Mouse (Mus musculus) layer of hippocampus, adult 11-12 months (tissue): ENCODE data around the gene Sox11.

ENCODE experiments used
- DNase-seq: peaks from one replicate; pipeline ENCODE4 v3.0.0; 2022; ENCODE audit warnings: low spot score

Gene Sox11

DNA sequence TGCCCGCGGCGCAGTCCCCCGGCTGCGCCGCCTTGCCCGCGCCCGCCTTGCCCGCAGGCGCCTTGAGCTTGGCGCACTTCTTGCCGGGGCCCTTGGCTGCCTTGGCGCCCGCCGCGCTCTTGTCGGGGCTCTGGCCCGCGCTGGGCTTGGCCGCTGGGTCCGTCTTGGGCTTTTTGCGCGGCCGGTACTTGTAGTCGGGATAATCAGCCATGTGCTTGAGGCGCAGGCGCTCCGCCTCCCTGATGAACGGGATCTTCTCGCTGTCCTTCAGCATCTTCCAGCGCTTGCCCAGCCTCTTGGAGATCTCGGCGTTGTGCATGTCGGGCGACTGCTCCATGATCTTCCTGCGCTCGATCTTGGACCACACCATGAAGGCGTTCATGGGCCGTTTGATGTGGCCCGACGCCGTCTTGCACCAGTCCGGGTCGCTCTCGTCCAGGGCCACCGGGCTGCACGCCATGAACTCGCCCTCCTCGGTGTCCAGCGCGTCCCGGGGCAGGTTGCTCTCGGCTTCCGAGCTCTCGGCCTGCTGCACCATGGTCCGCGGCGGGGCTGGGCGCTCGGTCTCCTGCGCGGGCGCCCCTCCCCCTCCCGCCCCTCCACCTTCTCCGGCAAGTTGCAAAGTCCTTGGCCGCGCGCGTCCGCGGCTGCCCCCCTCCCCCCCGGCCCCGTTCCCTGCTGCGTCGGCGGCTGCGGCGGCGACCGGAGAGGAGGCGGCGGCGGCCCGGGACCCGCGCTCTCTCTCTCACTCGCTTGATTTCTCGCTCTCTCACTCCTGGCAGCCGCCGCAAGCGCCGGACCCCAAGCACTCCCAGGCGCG, at the start of gene Sox11:
Gene Sox11 (minus strand): TSS at position 704 of the 820 bp plus-strand sequence.
- peak; percentile 31 for DNase-seq

DNA sequence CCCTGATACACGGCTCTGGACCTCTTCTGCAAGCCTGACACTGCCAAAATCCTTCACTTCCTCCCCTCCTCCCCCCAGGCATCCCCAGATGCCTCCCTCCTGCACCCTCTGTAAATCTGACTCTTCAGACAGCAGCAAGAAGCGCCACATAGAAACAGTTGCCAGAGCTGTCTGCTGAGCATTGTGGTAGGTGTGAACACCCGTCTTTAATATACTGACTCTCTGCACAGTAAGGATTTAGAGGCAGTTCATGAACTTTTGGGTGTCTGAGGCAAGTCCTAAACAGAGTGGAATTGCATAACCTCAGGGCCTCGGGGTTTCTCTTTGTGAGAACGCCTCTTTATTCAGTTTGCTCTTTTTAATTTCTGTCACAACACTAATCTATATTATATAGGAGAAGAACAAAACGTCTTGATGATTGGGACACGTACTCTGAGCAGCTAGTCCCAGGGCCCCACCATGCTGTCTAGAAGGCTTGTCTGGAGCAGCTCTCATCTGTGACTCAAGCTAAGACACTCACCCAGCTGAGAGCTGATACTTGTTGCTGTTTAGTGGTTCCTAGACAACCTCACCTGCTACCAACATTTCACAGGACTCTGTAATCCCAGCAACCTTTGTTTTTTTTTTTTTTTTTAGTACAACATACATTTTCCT, 49.4 kb upstream of the Sox11 start:
- DNase-seq, result no peak

DNA sequence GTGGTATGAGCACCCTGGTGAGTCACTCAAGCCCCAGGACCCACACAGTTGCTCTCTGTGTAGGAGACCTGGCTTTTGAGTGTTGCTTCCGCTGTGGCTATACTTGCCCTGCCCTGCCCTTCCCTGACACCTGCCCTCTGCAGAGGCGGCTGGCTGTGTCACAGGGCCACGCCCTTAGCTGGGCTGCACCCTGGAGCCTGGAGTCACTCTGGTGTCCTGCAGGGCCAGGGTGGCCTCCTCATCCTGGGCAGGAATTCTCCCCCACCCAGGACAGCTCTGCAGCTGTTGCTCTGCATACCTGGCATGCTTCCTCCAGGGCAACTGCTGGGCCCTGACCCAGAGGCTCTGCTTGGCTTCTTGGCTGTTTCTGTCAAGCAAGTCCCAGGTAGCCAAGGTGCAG, 48.1 kb upstream of the Sox11 start:
- DNase-seq, result no peak

- no peak for DNase-seq
Measured at GRCm38 (mm10) chr12:27389429-27389828, 47.1 kb upstream of the Sox11 start.

DNA sequence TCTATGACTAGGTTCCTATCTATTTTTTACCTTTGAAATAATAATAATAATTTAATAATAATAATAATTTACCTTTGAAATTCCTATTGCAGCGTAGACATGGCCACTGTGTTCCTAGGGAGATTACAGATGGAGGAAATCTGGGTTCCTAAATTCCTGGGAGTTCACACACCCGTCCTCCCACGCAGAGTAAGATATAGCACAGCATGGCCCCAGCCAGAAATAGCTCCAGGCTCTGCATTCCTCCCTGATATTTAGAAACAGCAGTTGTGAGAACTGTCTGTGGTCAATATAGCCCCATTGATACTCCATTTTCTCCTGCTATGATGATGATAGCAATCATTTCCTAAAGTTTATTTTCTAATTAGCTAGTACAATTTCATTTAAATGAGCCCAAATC, 30.1 kb upstream of the Sox11 start:
- no peak for DNase-seq

DNA sequence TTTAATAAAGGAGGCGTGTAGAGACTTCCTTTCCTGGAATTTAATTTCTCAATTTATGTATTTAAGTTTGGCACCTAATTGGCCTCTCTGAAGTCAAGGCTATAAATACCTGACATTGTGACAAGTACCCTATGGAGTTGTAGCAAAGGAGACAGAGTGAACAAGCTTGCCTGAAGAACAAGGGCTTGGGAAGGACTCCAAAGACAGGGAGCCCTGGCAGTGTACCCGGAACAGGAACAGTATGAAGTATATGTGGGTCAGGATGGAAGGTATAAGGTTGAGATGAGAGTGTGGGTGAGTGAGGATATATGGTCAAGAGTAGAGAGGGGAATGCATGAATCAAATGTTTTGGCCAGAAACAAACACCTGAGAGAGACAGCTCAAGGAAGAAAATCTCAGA, 28.4 kb upstream of the Sox11 start:
- no peak for DNase-seq

- DNase-seq, result no peak
Measured at GRCm38 (mm10) chr12:27367476-27367875, 25.1 kb upstream of the Sox11 start.

- DNase-seq, result no peak
Measured at GRCm38 (mm10) chr12:27363840-27364640, 21.7 kb upstream of the Sox11 start.

DNA sequence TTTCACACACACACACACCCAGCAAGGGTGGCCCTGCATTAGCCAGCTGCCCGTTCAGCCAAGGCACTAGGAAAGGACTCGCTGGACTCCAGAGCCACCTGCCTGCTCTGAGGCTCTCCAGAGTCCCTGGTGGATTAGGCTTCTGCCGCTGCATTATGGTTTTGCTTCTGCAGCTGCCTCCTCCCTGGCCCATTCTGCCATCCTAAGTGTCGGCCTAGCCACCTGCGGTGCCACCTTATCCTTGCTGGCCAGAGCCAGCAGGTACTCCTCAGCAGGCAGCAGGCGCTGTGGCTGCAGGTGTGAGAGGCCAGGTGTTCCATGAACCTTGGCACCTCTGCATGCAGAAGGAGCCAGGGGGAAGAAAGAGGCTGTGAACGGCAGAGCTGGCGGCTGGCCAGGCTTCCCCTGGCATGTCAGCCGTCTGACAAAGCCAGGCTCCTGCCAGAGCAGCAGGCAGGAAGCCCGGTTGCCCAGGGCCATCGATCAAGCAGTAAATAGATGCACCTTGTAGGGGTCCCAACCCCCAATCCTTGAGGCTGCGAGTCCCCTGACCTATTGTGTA, 14.8 kb upstream of the Sox11 start:
- DNase-seq, result no peak

DNA sequence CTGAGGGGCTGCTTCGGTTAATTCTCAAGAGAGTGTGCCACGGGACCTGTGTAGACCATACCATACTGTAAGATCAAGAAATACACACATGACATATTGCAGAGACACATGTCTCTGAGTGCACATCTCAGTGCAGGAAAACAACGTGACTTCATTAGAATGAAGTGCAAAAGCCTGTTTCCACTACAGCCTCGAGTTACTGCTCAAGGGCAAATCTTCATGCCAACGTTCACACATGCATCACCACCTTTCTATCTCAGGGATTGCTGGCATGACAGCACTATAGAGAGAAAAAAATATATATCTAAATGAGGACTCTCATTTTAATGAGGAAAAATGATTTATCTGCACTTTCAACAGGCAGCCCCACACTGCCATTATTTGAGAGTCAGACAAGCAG, 14.2 kb upstream of the Sox11 start:
- DNase-seq, result no peak

DNA sequence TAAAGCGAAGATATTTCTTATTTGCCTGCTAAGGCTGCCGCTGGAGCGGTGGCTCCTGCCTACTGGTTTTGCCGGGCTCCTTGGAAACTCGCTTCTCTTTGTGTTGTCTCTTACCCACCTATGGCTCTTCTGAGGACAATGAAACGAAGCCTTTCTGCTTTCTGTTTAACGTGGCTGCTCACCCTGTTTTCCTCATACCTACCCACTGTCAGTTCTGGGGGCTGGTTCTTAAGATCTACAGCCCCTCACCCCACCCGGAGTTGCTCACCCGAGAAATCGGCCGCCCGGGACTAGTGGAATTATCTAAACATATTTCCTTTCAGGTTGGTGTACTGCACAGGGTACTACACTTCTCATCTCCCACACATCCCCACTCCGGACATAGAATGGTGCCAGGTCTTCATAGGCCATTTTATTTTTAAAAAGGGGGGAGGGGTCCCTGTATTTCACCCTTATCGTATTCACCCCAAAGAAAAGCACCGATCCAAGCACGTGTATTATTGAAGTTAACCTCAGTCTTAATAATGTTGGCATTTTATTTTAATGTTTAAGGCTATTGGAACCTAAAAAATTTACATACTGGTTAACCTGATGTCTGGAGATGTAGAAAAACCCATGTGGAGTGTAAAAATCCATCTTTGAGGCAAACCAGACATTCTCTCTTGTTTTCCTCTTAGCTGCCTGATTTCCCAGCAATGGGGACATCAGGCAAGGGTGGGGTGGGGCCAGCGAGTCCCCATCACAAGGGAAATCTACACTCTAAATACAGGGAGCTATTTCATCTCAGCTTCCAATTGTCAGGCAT, 1.4 kb upstream of the Sox11 start:
- no peak for DNase-seq

DNA sequence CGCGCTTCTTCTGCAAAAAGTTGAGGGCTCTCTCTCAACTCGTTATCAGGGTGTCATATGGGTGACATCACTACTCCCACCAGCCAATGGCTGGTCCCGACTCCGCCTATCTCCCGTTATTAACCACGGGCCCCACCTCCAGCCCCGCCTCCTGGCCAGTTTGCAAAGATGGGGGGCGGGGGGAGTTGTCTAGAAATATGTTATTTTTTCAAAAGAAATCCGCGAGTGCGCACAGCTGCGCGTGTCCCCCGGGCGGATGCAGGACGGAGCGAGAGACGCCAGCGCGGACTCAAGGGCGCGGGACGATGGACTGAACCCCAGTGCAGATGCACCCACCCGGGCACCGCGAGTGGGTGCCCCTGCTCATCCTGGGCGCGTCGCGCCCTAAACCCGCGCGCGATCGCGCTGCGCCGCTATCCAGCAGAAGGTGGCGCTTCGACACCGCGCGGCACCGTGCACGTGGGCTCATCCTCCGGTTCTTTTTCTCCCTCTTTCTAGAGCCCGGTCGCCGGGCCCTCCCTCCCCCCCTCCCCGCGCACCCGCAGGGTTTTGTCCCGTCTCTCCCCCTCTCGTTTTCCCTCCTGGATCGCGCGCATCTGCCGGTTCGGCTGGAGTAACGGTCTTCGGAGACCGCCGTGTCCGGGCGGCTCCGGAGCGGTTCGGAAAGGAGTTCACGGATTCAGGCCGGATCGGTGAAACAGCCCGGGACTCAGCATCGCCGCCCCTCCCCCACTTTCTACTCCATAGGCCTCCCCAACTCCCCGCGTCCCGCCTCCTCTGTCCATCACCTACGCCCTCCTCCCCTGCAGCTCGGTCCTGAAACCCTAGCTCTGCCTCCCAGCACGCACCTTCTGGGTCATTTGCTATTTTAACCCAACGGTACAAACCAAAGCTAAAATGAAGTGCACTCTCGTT, 574 bp upstream of the Sox11 start:
- peak; percentile 90 for DNase-seq

DNA sequence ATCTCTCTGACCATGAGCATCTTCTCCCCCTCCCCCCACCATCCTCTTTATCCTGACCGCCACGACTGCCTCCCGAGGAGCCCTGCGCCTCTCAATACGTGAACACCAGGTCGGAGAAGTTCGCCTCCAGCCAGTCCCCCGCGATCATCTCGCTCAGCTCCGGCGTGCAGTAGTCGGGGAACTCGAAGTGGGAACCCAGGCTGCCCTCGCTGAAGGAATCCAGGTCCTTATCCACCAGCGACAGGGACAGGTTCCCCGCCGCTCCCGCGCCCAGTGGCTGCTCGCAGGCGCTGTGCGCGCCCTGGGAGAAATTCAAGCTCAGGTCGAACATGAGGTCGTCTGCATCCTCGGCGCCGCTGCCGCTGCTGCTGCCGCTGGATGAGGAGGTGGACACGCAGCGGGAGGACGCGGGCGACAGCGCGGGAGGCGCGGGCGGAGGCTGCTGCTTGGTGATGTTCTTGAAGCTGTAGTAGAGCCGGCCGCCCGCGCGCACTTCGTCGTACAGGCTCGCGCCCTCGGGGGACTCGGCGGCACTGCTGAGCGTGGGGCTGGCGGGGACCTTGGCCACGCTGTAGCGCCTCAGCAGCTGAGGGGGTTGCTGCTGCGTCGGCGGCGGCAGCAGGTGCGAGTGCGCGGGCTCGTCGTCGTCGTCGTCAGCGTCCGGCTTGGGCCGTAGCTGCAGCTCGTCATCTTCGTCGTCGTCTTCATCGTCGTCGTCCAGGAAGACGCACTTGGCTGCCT, 1.1 kb downstream of the Sox11 start:
- peak; percentile 30 for DNase-seq

- no peak for DNase-seq
Measured at GRCm38 (mm10) chr12:27340451-27341035, 1.8 kb downstream of the Sox11 start.

DNA sequence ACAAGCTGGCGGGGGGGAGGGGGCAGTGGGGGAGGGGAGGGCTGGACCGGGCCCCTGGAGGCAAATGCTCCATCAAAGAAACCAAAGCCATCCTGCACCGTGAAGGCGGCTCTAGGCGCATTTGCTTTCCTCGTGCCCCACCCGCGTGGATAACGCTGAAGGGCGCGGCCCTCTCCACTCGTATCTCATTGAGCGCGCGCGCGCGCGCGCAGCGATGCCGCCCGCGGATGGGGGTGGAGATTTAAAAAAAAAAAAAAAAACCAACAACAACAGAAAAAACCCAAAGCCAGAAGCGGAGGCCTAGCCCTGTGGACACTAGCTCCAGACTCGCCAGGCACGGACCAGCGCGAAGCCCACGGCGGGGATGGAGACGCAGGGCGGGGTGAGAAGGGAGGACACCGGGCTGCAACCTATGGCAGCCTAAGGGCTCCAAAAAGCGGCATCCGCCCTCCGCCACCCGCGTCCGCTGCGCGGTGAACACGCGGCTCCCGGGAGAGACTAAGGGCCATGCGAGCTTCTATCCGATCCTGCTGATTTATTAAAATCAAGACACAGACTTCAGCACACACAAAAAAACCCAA, 3.1 kb downstream of the Sox11 start:
- DNase-seq, result peak; percentile 50

DNA sequence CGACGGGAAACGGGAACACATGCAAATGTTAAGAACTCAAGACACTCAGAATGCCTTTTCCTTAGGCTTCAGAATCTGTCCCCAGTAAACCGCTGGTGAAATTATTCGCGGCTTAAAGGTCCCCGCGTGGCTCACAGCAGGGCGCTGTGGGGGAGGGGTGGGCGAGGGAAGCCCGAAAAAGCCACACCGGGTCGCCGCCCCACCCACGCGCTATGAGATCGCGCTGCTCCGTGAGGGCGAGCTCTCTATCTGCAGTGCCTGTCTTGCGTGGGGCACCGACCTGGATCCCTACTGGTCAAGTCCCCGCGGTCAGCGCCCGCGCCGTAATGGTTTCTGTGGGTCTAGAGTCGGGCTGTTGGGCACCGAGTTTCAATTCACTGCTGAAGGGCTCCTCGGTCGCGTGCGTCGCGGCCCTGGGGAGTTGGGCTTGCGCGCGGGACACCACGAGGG, 3.6 kb downstream of the Sox11 start:
- peak; percentile 45 for DNase-seq

GRCm38 (mm10) chr12:27338116-27338515, 4.3 kb downstream of the Sox11 start:
- no peak for DNase-seq

DNA sequence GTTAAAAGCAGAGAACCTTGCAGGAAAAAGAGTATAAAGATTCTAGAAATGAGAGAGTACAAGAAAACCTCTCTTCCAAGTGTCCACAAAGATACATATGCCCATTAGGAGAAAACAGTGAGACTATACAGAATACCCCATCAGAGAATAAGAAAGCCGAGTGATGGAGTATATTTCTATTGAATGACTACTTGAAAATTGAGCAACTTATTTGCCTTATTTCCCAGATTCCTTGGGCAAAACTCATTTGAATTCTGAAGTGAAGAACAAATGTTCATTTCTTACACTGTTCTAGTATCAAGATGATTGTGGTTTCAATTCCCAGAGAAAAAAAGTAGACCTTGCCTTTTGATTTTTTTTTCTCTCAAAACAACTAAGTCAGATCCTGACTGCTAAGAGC, 4.9 kb downstream of the Sox11 start:
- DNase-seq, result no peak

GRCm38 (mm10) chr12:27336801-27337200, 5.6 kb downstream of the Sox11 start:
- DNase-seq, result no peak
